Mouse (Mus musculus) E14TG2a.4 (cell line): ENCODE measurements around the gene Cxcl12.

Experiments used
- CTCF ChIP-seq: conservative IDR thresholded peaks from 2 replicates; pipeline ENCODE4 v1.5.1; 2014; ENCODE audit warnings: low read length
- NANOG ChIP-seq: IDR thresholded peaks from 2 replicates; pipeline ENCODE4 v1.6.1; 2014; ENCODE audit warnings: borderline replicate concordance, low read length, mixed read lengths

DNA sequence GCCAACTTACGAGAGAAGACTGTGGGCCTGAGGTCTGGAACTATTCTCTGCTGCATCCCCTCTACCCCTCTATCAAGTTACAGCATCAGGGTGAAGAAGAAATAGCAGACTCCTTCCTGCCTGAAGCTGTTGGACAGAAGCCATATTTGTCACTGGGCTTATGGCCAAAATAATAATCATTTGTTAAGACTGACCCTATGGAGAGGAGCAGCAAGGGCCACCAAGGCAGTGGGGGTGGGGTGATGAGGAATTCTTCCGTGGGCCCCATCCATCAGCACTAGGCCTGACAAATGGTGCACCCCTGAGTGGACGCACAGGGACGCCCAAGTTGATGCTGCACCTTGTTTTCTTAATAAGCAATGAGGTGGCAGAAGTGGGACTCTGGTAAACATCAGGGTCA is 38.9 kb upstream of the Cxcl12 start:
- no peak for TF ChIP-seq CTCF
- TF ChIP-seq NANOG: no peak
